Comparison of ENCODE assay signal across 9 mouse cellular contexts in genomic region chr12:24832438-24832837, GRCm38 (mm10). TPM values are rescaled to one million over a fixed set of nuclear protein-coding genes. Genes with fewer than 3 reads are reported as not detected.
A peak's percentile ranks its signal among the peaks of the same experiment; 100 is the strongest.
DNase-seq lines count a peak whose midpoint lies in the region; ATAC-seq lines count a peak whose summit lies in the region.
"Had no signal": no experiment of that assay in that cellular context is flagged by ENCODE, and none has a peak within 500 bp of the region (broad histone marks: within the 10 kb centered on the region; RNA-seq: fewer than 3 reads in every experiment).

No protein-coding gene starts in this region.

- peaks cover 23% of the 10 kb centered on the region for H3K4me1 ChIP-seq in kidney, embryonic 14.5 days (ENCODE audit: control insufficient read depth, insufficient read depth, low read length)
- H3K4me1 ChIP-seq in embryonic facial prominence, embryonic 10.5 days = peaks cover 44% of the 10 kb centered on the region
- H3K4me1 ChIP-seq in hindbrain, embryonic 12.5 days = peaks cover 26% of the 10 kb centered on the region
- H3K4me1 ChIP-seq in midbrain, embryonic 13.5 days (replicated peaks) = peaks cover 52% of the 10 kb centered on the region

- H3K9me3 ChIP-seq in kidney, embryonic 14.5 days (ENCODE audit: control insufficient read depth, low read length) = no peaks in the 10 kb centered on the region
- no peaks in the 10 kb centered on the region for H3K9me3 ChIP-seq in embryonic facial prominence, embryonic 10.5 days
- H3K9me3 ChIP-seq in hindbrain, embryonic 12.5 days (replicated peaks) = no peaks in the 10 kb centered on the region
- H3K9me3 ChIP-seq in midbrain, embryonic 13.5 days = no peaks in the 10 kb centered on the region

- 30% methylated on average over 2 of the region's 2 CpGs for WGBS in kidney, embryonic 14.5 days
- 29% methylated on average over 2 of the region's 2 CpGs for WGBS in embryonic facial prominence, embryonic 10.5 days
- WGBS in hindbrain, embryonic 12.5 days = 22% methylated on average over 2 of the region's 2 CpGs
- 20% methylated on average over 2 of the region's 2 CpGs for WGBS in midbrain, embryonic 13.5 days

- ATAC-seq in kidney, embryonic 14.5 days (ENCODE audit: low FRiP score, low TSS enrichment) = no peak
- no peak for ATAC-seq in hindbrain, embryonic 12.5 days (ENCODE audit: low FRiP score)
- no peak for ATAC-seq in midbrain, embryonic 13.5 days
- no peak for ATAC-seq in cerebellum, adult (ENCODE audit: insufficient number of reproducible peaks, low FRiP score, low TSS enrichment)

- H3K27ac ChIP-seq in kidney, embryonic 14.5 days (ENCODE audit: low read depth, low read length) = no peak overlapping the region
- peak overlapping the region; percentile 99; the same call in 1 of the 2 replicates for H3K27ac ChIP-seq in embryonic facial prominence, embryonic 10.5 days (replicated peaks)
- H3K27ac ChIP-seq in hindbrain, embryonic 12.5 days = peak overlapping the region; percentile 96; the same call in 1 of the 2 replicates
- H3K27ac ChIP-seq in midbrain, embryonic 13.5 days = no peak overlapping the region
- H3K27ac ChIP-seq: macrophage had no signal

- no peak for DNase-seq in kidney, adult 8-10 months
- no peak for DNase-seq in embryonic facial prominence, embryonic 10.5 days (ENCODE audit: low spot score)
- no peak for DNase-seq in retina, embryonic 14.5 days (ENCODE audit: low spot score)
- DNase-seq in spleen, postnatal 36 days (ENCODE audit: low spot score in 2 of 2) = no peak

- peak overlapping the region; percentile 89; the same call in 1 of the 2 replicates for H3K9ac ChIP-seq in kidney, embryonic 14.5 days (ENCODE audit: low read depth, low read length)
- H3K9ac ChIP-seq in hindbrain, embryonic 12.5 days = peak overlapping the region; percentile 92
- H3K9ac ChIP-seq in midbrain, embryonic 13.5 days (replicated peaks) = peak overlapping the region; percentile 92

- H3K4me3 ChIP-seq in kidney, embryonic 14.5 days (ENCODE audit: low read length) = peak overlapping the region; percentile 87
- peak overlapping the region; percentile 95 for H3K4me3 ChIP-seq in embryonic facial prominence, embryonic 10.5 days
- peak overlapping the region; percentile 71 for H3K4me3 ChIP-seq in hindbrain, embryonic 12.5 days
- H3K4me3 ChIP-seq in midbrain, embryonic 13.5 days (replicated peaks) = peak overlapping the region; percentile 90

- H3K4me2 ChIP-seq in kidney, embryonic 14.5 days (replicated peaks; ENCODE audit: low read depth, low read length) = peak overlapping the region; percentile 63
- peak overlapping the region; percentile 70 for H3K4me2 ChIP-seq in hindbrain, embryonic 12.5 days (replicated peaks)
- H3K4me2 ChIP-seq in midbrain, embryonic 13.5 days (replicated peaks) = peak overlapping the region; percentile 80

- no peaks in the 10 kb centered on the region for H3K27me3 ChIP-seq in kidney, embryonic 14.5 days (ENCODE audit: control insufficient read depth, insufficient read depth, low read length)
- H3K27me3 ChIP-seq in embryonic facial prominence, embryonic 10.5 days (replicated peaks; ENCODE audit: low read depth, poor library complexity, severe bottlenecking) = no peaks in the 10 kb centered on the region
- H3K27me3 ChIP-seq in hindbrain, embryonic 12.5 days = no peaks in the 10 kb centered on the region
- H3K27me3 ChIP-seq in midbrain, embryonic 13.5 days = no peaks in the 10 kb centered on the region

- H3K36me3 ChIP-seq in kidney, embryonic 14.5 days (ENCODE audit: control insufficient read depth, insufficient read depth, low read length) = no peaks in the 10 kb centered on the region
- H3K36me3 ChIP-seq in embryonic facial prominence, embryonic 10.5 days (replicated peaks) = no peaks in the 10 kb centered on the region
- H3K36me3 ChIP-seq in hindbrain, embryonic 12.5 days = no peaks in the 10 kb centered on the region
- H3K36me3 ChIP-seq in midbrain, embryonic 13.5 days = no peaks in the 10 kb centered on the region

RNA-seq across cellular contexts. Expression of gene Mboat2, which starts 1.8 kb away (rescaled TPM):
- polyA plus RNA-seq in kidney, embryonic 14.5 days (2014; fragmentation: Nextera tagmentation; extraction: Ambion mirVana) = 23.5 and 45.1 TPM in 2 replicates
- 45.0 and 45.7 TPM in 2 replicates for polyA plus RNA-seq in embryonic facial prominence, embryonic 10.5 days (2016; fragmentation: Nextera tagmentation; extraction: Ambion mirVana)
- 64.7 and 66.0 TPM in 2 replicates for polyA plus RNA-seq in hindbrain, embryonic 12.5 days (2016; fragmentation: Nextera tagmentation; extraction: Ambion mirVana)
- 75.6 and 81.0 TPM in 2 replicates for polyA plus RNA-seq in midbrain, embryonic 13.5 days (2015; fragmentation: Nextera tagmentation; extraction: Ambion mirVana)
- polyA plus RNA-seq: macrophage had no signal

Comparison
In these comparisons a context has a peak if more than half of its experiments do, and no peak if none do; other contexts are left out.
1. H3K27ac ChIP-seq: peak in embryonic facial prominence, embryonic 10.5 days (single experiment) and hindbrain, embryonic 12.5 days (single experiment); none in kidney, embryonic 14.5 days (single experiment) and midbrain, embryonic 13.5 days (single experiment).
2. Peak in every context shown above with its lines, with median percentiles within 50 percentile points of each other: H3K4me2 ChIP-seq, H3K4me3 ChIP-seq and H3K9ac ChIP-seq.